Mouse (Mus musculus): Measurements from ENCODE around the gene Ky. TPM values are rescaled to one million over a fixed set of nuclear protein-coding genes. Genes with fewer than 3 reads are reported as not detected.

The Ky gene
- polyA plus RNA-seq, 1 experiment from 2014 or later: 0.08 TPM

DNA sequence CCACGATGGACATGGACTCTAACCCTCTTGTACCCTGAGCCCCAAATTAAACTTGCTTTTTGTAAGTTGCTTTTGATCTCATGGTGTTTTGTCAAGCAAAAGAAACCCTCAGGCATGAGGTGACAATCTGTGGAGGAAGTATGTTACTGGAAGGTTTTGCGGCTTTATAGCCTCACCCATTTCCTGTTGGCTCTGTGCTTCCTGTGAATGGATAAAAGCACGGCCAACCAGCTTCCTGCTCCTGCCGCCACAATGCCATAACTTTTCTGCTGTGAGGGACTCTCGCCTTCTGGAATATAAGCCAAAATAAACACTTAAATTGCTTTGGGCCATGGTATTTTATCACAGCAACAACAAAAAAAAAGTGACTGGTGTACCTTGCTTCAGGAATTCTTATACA is 71.9 kb downstream of the Ky start:
- H3K9me3 ChIP-seq (ENCODE audit: control insufficient read depth, low read length): no peaks in the 10 kb centered on the region
- WGBS: 53% methylated on average over 5 of the region's 5 CpGs

DNA sequence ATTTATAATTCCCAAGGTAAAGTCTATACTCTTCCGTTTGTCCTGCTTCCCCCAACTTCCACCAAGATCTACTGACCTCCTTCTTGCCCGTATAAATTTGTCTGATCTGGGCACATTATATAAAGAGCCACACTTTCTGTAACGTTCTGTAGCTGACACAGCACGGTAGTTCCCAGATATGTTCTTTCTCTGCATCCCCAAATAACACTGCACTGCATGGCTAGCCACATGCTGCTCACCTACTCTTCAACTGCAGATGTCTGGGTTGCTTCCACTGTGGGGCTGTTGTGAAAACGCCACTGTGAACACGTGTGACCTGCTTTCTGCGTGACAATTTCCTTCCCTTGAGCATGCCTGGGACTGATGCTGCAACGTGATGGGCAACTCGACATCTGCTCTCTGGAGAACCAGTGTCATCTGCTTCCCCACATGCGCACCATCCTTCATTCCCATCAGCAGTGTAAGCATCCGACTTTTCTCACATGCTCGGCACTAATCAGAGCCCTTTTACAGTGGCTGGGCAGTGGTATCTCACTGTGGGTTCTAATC is 76.4 kb downstream of the Ky start:
- WGBS: 78% methylated on average over 12 of the region's 12 CpGs
- Histone ChIP-seq H3K4me3 (ENCODE audit: low read depth, low read length) (no peak overlapping the region), H3K27ac (replicated peaks) (no peak overlapping the region), H3K36me3 (ENCODE audit: control insufficient read depth, insufficient read depth, low read length) (peaks cover 5% of the 10 kb centered on the region; the same call in 1 of the 2 replicates), H3K4me2 (replicated peaks; ENCODE audit: low read depth) (no peak overlapping the region), H3K9me3 (ENCODE audit: control insufficient read depth, low read length) (no peaks in the 10 kb centered on the region), H3K27me3 (ENCODE audit: control insufficient read depth, insufficient read depth, low read length) (no peaks in the 10 kb centered on the region), H3K4me1 (replicated peaks; ENCODE audit: control insufficient read depth, insufficient read depth) (no peaks in the 10 kb centered on the region), H3K9ac (ENCODE audit: low read length) (no peak overlapping the region)
- TF ChIP-seq EP300 (optimal IDR thresholded peaks at IDR 0.05) (no peak), CTCF (IDR thresholded peaks at IDR 0.05; ENCODE audit: low read depth) (no peak)
- ATAC-seq (ENCODE audit: low FRiP score, low TSS enrichment) (no peak), DNase-seq (ENCODE audit: low spot score) (no peak)

More for the DNA sequence above, 71.9 kb downstream of the Ky start:
- ATAC-seq (ENCODE audit: low FRiP score, low TSS enrichment): no peak
- H3K36me3 ChIP-seq (ENCODE audit: control insufficient read depth, insufficient read depth, low read length): no peaks in the 10 kb centered on the region
- no peak overlapping the region for H3K4me2 ChIP-seq (replicated peaks; ENCODE audit: low read depth)
- DNase-seq (ENCODE audit: low spot score): no peak
- no peaks in the 10 kb centered on the region for H3K4me1 ChIP-seq (replicated peaks; ENCODE audit: control insufficient read depth, insufficient read depth)
- H3K27ac ChIP-seq (replicated peaks): no peak overlapping the region
- H3K9ac ChIP-seq (ENCODE audit: low read length): no peak overlapping the region
- TF ChIP-seq EP300 (optimal IDR thresholded peaks at IDR 0.05) (no peak), CTCF (IDR thresholded peaks at IDR 0.05; ENCODE audit: low read depth) (no peak)
- no peaks in the 10 kb centered on the region for H3K27me3 ChIP-seq (ENCODE audit: control insufficient read depth, insufficient read depth, low read length)
- no peak overlapping the region for H3K4me3 ChIP-seq (ENCODE audit: low read depth, low read length)

DNA sequence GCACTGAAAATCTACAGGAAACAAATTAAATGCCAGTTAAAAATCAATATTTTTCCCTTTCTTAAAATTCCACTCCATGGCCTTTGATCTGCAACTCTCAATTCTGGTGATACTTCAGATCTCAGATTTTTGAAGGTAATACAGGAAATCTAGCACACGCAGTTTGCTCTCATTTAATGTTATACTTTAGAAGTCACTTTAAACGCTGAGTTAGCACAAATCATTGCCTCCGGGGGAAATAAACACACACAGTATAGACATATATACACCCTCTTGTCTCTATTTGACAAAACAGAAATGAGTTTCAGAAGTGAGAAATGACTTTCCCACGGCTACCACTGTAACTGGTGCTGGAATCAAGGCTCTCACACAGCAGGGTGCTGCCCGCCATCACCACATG is 81.8 kb downstream of the Ky start:
- 67% methylated on average over 5 of the region's 5 CpGs for WGBS
- peaks cover 5% of the 10 kb centered on the region; the same call in 1 of the 2 replicates for H3K36me3 ChIP-seq (ENCODE audit: control insufficient read depth, insufficient read depth, low read length)
- no peak for ATAC-seq (ENCODE audit: low FRiP score, low TSS enrichment)
- H3K27me3 ChIP-seq (ENCODE audit: control insufficient read depth, insufficient read depth, low read length): no peaks in the 10 kb centered on the region
- H3K9ac ChIP-seq (ENCODE audit: low read length): no peak overlapping the region
- no peak overlapping the region for H3K4me2 ChIP-seq (replicated peaks; ENCODE audit: low read depth)
- TF ChIP-seq EP300 (optimal IDR thresholded peaks at IDR 0.05): no peak
- TF ChIP-seq CTCF (IDR thresholded peaks at IDR 0.05; ENCODE audit: low read depth): no peak
- H3K4me1 ChIP-seq (replicated peaks; ENCODE audit: control insufficient read depth, insufficient read depth): no peaks in the 10 kb centered on the region
- DNase-seq (ENCODE audit: low spot score): no peak
- H3K27ac ChIP-seq (replicated peaks): no peak overlapping the region
- H3K4me3 ChIP-seq (ENCODE audit: low read depth, low read length): no peak overlapping the region
- no peaks in the 10 kb centered on the region for H3K9me3 ChIP-seq (ENCODE audit: control insufficient read depth, low read length)

DNA sequence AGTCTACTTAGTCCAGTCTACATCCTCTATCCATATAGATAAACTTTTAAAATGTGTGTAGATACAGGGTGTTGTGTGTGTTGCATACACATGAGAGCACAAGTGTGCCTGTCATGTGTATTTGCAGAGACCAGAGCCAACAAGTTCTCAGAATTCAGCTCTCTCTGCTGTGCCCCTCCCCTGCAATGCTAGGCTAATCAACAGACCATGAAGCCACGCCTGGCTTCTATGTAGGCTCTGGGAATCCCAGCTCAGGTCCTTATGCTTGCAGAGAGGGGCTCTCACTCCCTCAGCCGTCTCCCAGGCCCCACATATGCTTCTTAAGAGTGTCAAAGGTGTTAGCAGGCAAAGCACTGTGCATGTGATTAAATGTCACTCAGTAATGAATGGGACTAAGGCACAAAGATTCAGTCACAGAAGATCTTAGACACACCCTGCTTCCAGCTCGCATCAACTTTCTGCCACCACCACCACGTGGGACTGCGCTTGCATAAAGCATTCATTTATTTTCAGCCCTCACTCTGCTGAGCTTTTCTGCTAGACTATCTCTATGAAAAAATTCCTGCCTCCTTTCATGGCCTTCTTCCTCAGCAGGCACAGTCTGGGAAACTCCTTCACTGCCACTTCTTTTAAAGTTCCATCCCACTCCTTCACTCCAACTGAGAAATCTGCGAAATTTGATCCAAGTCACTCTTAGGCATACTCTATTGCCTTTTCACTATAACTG is 89.3 kb downstream of the Ky start:
- Histone ChIP-seq H3K27me3 (ENCODE audit: control insufficient read depth, insufficient read depth, low read length) (no peaks in the 10 kb centered on the region), H3K4me3 (ENCODE audit: low read depth, low read length) (no peak overlapping the region), H3K4me1 (replicated peaks; ENCODE audit: control insufficient read depth, insufficient read depth) (no peaks in the 10 kb centered on the region), H3K9me3 (ENCODE audit: control insufficient read depth, low read length) (no peaks in the 10 kb centered on the region), H3K27ac (replicated peaks) (no peak overlapping the region), H3K4me2 (replicated peaks; ENCODE audit: low read depth) (no peak overlapping the region), H3K36me3 (ENCODE audit: control insufficient read depth, insufficient read depth, low read length) (peaks cover 5% of the 10 kb centered on the region; the same call in 1 of the 2 replicates), H3K9ac (ENCODE audit: low read length) (no peak overlapping the region)
- DNase-seq (ENCODE audit: low spot score) (no peak), ATAC-seq (ENCODE audit: low FRiP score, low TSS enrichment) (no peak)
- WGBS: 48% methylated on average over 6 of the region's 6 CpGs
- TF ChIP-seq EP300 (optimal IDR thresholded peaks at IDR 0.05) (no peak), CTCF (IDR thresholded peaks at IDR 0.05; ENCODE audit: low read depth) (no peak)

Other genes with a start within 250 kb of the Ky start
- 1.0 and 1.1 TPM in 2 replicates for gene Ephb1, start 151.1 kb upstream of the Ky start, polyA plus RNA-seq (2015; fragmentation: Nextera tagmentation; extraction: Ambion mirVana)
- gene Anapc13, start 120.5 kb downstream of the Ky start, polyA plus RNA-seq (2015; fragmentation: Nextera tagmentation; extraction: Ambion mirVana): 172 and 179 TPM in 2 replicates
- 24.4 and 27.8 TPM in 2 replicates for gene Cep63, start 120.8 kb downstream of the Ky start, polyA plus RNA-seq (2015; fragmentation: Nextera tagmentation; extraction: Ambion mirVana)
- gene Amotl2, start 210.9 kb downstream of the Ky start, polyA plus RNA-seq (2015; fragmentation: Nextera tagmentation; extraction: Ambion mirVana): 18.6 and 22.7 TPM in 2 replicates